Mouse (Mus musculus) bone marrow macrophage, adult 2 months (primary cell): Measurements from ENCODE around the gene Tex28. TPM values are rescaled to one million over a fixed set of nuclear protein-coding genes. Genes with fewer than 3 reads are reported as not detected.
"Not testable (repeated sequence)": the region's sequence is repeated elsewhere in the genome, so short reads cannot be mapped to it uniquely, and the experiment has no call there.

Experiments used
- H3K27ac ChIP-seq: 2 replicates; pipeline ENCODE4 v1.5.1; 2012; ENCODE audit warnings: low read depth, low read length; ENCODE audit not compliant: insufficient read depth
- H3K4me1 ChIP-seq: 2 replicates; pipeline ENCODE4 v1.6.1; 2012; ENCODE audit warnings: low read length; ENCODE audit not compliant: control insufficient read depth, insufficient read depth
- H3K4me3 ChIP-seq: 2 replicates; pipeline ENCODE4 v1.5.1; 2012; ENCODE audit warnings: mild to moderate bottlenecking, low read length, moderate library complexity; ENCODE audit not compliant: insufficient read depth
- CTCF ChIP-seq: IDR thresholded peaks from 2 replicates; pipeline ENCODE4 v1.5.1; 2012; ENCODE audit warnings: low read depth, mild to moderate bottlenecking, low read length, moderate library complexity
- POLR2A ChIP-seq: IDR thresholded peaks from 2 replicates; pipeline ENCODE4 v1.6.1; 2012; ENCODE audit warnings: mild to moderate bottlenecking, low read depth, low read length, borderline replicate concordance
- polyA plus RNA-seq: library from polyadenylated mRNA; stranded (reverse); fragments of >200 nt; gene quantifications from 2 replicates; pipeline ENCODE4 v1.2.4, GENCODE M21; 2012; ENCODE audit not compliant: missing spikeins, insufficient read depth, insufficient read length

The Tex28 gene
- polyA plus RNA-seq = not detected in 2 replicates

- Histone ChIP-seq H3K27ac (no peak within 1 kb of the TSS), H3K4me3 (no peak within 1 kb of the TSS), H3K4me1 (no peaks in the 10 kb centered on the region)
- TF ChIP-seq POLR2A = no peak
- no peak for TF ChIP-seq CTCF
Measured at GRCm38 (mm10) chrX:74167738-74168137, at the start of gene Tex28. Gene Tex28, minus strand, starts transcription at chrX:74167838.

DNA sequence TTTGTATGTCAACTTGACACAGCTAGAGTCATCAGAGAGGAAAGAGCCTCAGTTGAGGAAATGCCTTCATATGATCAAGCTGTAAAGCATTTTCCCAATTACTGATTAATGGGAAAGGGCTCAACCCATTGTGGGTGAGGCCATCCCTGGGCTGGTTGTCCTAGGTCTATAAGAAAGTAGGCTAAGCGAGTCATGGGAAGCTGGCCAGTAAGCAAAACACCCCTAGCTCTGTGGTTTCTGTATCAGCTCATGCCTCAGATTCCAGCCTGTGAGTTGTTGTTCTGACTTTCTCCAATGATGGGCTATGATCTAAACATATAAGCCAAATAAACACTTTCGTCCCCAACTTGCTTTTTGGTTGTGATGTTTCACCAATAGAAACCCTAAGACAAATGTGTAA, 35.9 kb upstream of the Tex28 start:
- TF ChIP-seq CTCF (no peak), POLR2A (no peak)
- no peak overlapping the region for H3K4me3 ChIP-seq
- H3K27ac ChIP-seq = no peak overlapping the region
- no peaks in the 10 kb centered on the region for H3K4me1 ChIP-seq

GRCm38 (mm10) chrX:74176959-74177358, 9.3 kb upstream of the Tex28 start, which contains the start of gene Tktl1:
Gene Tktl1, plus strand, starts transcription at chrX:74177259.
- TF ChIP-seq CTCF (no peak), POLR2A (no peak)
- no peak within 1 kb of the TSS for H3K4me3 ChIP-seq
- no peak within 1 kb of the TSS for H3K27ac ChIP-seq
- no peaks in the 10 kb centered on the region for H3K4me1 ChIP-seq

- not testable (repeated sequence) for H3K4me3 ChIP-seq, H3K27ac ChIP-seq, H3K4me1 ChIP-seq
Measured at GRCm38 (mm10) chrX:74135263-74135662, 32.4 kb downstream of the Tex28 start, which contains the start of gene Mecp2. Gene Mecp2, minus strand, starts transcription at chrX:74135363.

DNA sequence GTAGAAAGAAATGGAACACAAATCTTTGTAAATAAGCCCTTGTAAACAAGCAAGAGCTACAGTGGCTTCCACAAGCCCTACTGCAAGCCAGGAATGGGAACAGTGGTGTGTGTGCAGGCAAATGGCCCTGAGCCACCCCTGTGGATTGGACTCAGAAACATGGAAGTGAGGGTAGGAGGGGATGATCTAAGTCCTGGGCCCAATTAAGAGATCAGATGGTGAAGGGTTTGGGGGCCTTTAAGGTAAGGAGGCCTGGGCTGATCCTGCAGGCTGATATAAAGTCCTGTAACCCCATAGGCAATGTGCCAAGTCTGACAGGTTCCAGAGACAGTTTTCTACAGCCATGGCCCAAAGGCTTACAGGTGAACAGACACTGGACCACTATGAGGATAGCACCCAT, 40.5 kb downstream of the Tex28 start, which contains the start of gene Opn1mw:
TSS of gene Opn1mw (plus strand) at position 301 of the 400 bp plus-strand sequence.
- no peak within 1 kb of the TSS for H3K27ac ChIP-seq
- H3K4me1 ChIP-seq = no peaks in the 10 kb centered on the region
- TF ChIP-seq CTCF (no peak), POLR2A (no peak)
- no peak within 1 kb of the TSS for H3K4me3 ChIP-seq

- H3K4me1 ChIP-seq = no peaks in the 10 kb centered on the region; the same call in 1 of the 2 replicates
- H3K4me3 ChIP-seq = no peak overlapping the region
- no peak overlapping the region for H3K27ac ChIP-seq
- TF ChIP-seq POLR2A (no peak), CTCF (no peak)
Measured at GRCm38 (mm10) chrX:74124975-74125374, 42.7 kb downstream of the Tex28 start.

DNA sequence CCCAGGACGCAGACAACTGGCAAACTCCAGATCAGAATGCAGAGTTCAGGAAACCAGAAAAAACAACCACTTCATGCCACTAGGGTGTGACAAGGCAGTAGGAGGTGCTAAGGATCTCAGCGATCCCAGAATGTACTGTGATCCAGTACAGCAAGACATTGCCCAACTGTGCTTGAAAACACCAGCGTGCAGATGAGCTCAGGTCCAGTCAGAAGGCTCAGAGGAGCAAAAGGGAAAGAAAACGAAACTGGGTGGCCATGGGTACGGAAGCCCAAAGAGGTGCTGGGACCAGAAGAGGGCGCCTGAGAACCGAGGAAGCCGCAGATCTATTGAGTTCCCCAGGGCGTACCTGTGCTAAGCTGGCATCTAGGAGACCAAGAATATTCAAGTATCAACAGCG, 52.1 kb downstream of the Tex28 start:
- Histone ChIP-seq H3K4me1 (no peaks in the 10 kb centered on the region; the same call in 1 of the 2 replicates), H3K27ac (peak overlapping the region; percentile 74), H3K4me3 (peak overlapping the region; percentile 58)
- TF ChIP-seq POLR2A = no peak
- peak; percentile 33; the same call in 1 of the 2 replicates for TF ChIP-seq CTCF

DNA sequence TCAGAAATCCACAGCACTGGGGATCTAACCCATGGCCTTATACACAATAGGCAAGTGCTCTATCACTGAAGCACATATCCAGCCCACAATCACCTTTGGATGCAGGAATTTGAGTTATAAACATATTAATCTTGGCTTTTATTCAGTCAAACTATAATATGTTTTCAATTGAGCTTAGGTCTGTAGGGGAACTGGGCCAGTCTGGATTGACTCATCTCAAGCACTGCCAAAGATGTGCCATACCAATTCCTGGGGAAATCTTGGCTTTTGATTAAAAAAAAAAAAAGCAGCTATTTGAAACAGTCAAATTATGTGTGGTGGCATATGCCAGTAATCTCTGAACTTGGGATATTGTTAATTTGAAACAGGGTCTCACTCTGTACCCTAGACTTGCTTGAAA, 53.6 kb downstream of the Tex28 start:
- Histone ChIP-seq H3K4me1 (no peaks in the 10 kb centered on the region), H3K4me3 (no peak overlapping the region), H3K27ac (no peak overlapping the region)
- TF ChIP-seq POLR2A (no peak), CTCF (no peak)

- Histone ChIP-seq H3K27ac (no peak overlapping the region), H3K4me3 (no peak overlapping the region), H3K4me1 (peaks cover 4% of the 10 kb centered on the region; the same call in 1 of the 2 replicates)
- TF ChIP-seq CTCF (no peak), POLR2A (no peak)
Measured at GRCm38 (mm10) chrX:74108747-74109146, 58.9 kb downstream of the Tex28 start.

- TF ChIP-seq POLR2A = no peak
- TF ChIP-seq CTCF = no peak
- H3K4me3 ChIP-seq = no peak overlapping the region
- peak overlapping the region; percentile 67 for H3K27ac ChIP-seq
- peaks cover 4% of the 10 kb centered on the region; the same call in 1 of the 2 replicates for H3K4me1 ChIP-seq
Measured at GRCm38 (mm10) chrX:74105916-74106315, 61.7 kb downstream of the Tex28 start.

DNA sequence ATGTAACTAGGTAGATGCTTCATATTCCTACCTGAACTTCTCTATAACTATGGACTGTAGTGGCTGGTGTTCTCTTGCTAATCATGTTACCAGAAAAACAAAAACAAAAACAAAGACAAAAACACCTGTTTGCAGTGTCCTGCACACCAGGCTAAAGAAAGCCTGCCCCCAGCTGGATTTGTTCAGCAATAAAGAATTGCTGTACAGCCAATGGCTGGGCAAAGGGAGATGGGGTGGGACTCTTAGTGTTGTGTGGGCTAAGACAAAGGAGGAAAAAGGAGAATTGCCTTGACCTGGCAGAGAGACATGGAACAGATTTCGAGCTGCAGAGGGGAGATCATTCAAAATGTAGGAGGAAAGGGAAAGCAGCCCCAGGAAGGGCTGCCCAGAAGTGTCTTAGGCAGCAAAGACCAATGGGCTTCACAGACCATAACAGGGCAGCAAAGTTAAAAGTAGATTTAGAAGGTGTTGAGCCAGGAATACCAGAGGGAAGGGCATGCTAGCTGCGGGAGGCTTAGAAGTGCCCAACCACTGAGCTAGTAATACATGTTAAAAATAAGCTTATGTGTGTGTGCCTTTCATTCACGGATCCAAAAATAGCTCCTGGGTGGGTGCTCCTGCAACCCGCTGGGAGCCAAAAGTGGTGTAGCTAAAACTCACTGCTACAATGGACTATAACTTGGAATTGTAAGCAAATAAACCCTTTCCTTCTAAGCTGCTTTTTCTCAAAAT, 64.0 kb downstream of the Tex28 start:
- TF ChIP-seq POLR2A = no peak
- no peak for TF ChIP-seq CTCF
- H3K27ac ChIP-seq = no peak overlapping the region
- H3K4me3 ChIP-seq = no peak overlapping the region
- H3K4me1 ChIP-seq = peaks cover 4% of the 10 kb centered on the region; the same call in 1 of the 2 replicates

Other genes with a start within 250 kb of the Tex28 start
- gene Arhgap4, start 246.0 kb downstream of the Tex28 start, polyA plus RNA-seq = 102 and 106 TPM in 2 replicates
- 29.6 and 34.5 TPM in 2 replicates for gene Naa10, start 245.9 kb downstream of the Tex28 start, polyA plus RNA-seq
- 162 and 175 TPM in 2 replicates for gene Renbp, start 237.0 kb downstream of the Tex28 start, polyA plus RNA-seq
- 37.1 and 39.9 TPM in 2 replicates for gene Hcfc1, start 201.5 kb downstream of the Tex28 start, polyA plus RNA-seq
- gene Irak1, start 143.9 kb downstream of the Tex28 start, polyA plus RNA-seq = 66.7 and 69.6 TPM in 2 replicates
- gene Opn1mw, start 40.4 kb downstream of the Tex28 start, polyA plus RNA-seq = not detected in 2 replicates
- gene Mecp2, start 32.5 kb downstream of the Tex28 start, polyA plus RNA-seq = 26.2 and 27.3 TPM in 2 replicates
- gene Tktl1, start 9.4 kb upstream of the Tex28 start, polyA plus RNA-seq = not detected in 2 replicates
- gene Flna, start 82.0 kb upstream of the Tex28 start, polyA plus RNA-seq = 326 and 442 TPM in 2 replicates
- gene Emd, start 86.8 kb upstream of the Tex28 start, polyA plus RNA-seq = 61.4 and 66.9 TPM in 2 replicates
- 136 and 172 TPM in 2 replicates for gene Rpl10, start 103.0 kb upstream of the Tex28 start, polyA plus RNA-seq
- 74.6 and 79.4 TPM in 2 replicates for gene Taz, start 114.1 kb upstream of the Tex28 start, polyA plus RNA-seq
- 274 and 292 TPM in 2 replicates for gene Dnase1l1, start 114.5 kb upstream of the Tex28 start, polyA plus RNA-seq
- 529 and 540 TPM in 2 replicates for gene Atp6ap1, start 129.3 kb upstream of the Tex28 start, polyA plus RNA-seq
- gene Gdi1, start 137.2 kb upstream of the Tex28 start, polyA plus RNA-seq = 160 and 185 TPM in 2 replicates
- gene Fam50a, start 145.2 kb upstream of the Tex28 start, polyA plus RNA-seq = 76.2 and 87.8 TPM in 2 replicates
- 2.5 and 3.8 TPM in 2 replicates for gene Plxna3, start 161.2 kb upstream of the Tex28 start, polyA plus RNA-seq
- 45.1 and 50.3 TPM in 2 replicates for gene Lage3, start 185.8 kb upstream of the Tex28 start, polyA plus RNA-seq
- 20.5 and 23.7 TPM in 2 replicates for gene Ubl4a, start 205.4 kb upstream of the Tex28 start, polyA plus RNA-seq
- 13.5 and 15.2 TPM in 2 replicates for gene Slc10a3, start 205.5 kb upstream of the Tex28 start, polyA plus RNA-seq
- gene Fam3a, start 225.4 kb upstream of the Tex28 start, polyA plus RNA-seq = 22.2 and 26.8 TPM in 2 replicates
- gene Ikbkg, start 225.5 kb upstream of the Tex28 start, polyA plus RNA-seq = 28.4 and 34.5 TPM in 2 replicates